Mouse (Mus musculus) hindbrain, postnatal 0 days (tissue): ENCODE measurements around the gene Sema3c. TPM values are rescaled to one million over a fixed set of nuclear protein-coding genes. Genes with fewer than 3 reads are reported as not detected.

Experiments used
- ATAC-seq: fragments of 200-750 bp; cut with Nextera tagmentation; 2 replicates; pipeline ENCODE4 v1.8.0; 2017; ENCODE audit warnings: mild to moderate bottlenecking, moderate TSS enrichment, moderate library complexity
- DNase-seq: peaks from one replicate; pipeline ENCODE4 v3.0.0-alpha.2; 2015; ENCODE audit warnings: low spot score
- H3K27ac ChIP-seq: fragments of 300-500 bp; sonication (generic); 2 replicates; pipeline ENCODE4 v1.5.1; 2014; ENCODE audit warnings: mild to moderate bottlenecking
- H3K27me3 ChIP-seq: fragments of 300-500 bp; sonication (generic); 2 replicates; pipeline ENCODE4 v1.6.1; 2014; ENCODE audit warnings: low read length, mixed read lengths; ENCODE audit not compliant: insufficient read depth
- H3K36me3 ChIP-seq: fragments of 300-500 bp; sonication (generic); 2 replicates; pipeline ENCODE4 v1.6.1; 2014; ENCODE audit warnings: low read length, mixed read lengths; ENCODE audit not compliant: insufficient read depth
- H3K4me1 ChIP-seq: fragments of 300-500 bp; sonication (generic); 2 replicates; pipeline ENCODE4 v1.6.1; 2014; ENCODE audit warnings: antibody characterized with exemption, low read length, mixed read lengths; ENCODE audit not compliant: insufficient read depth
- H3K4me2 ChIP-seq: fragments of 300-500 bp; sonication (generic); 2 replicates; pipeline ENCODE4 v1.6.1; 2014; ENCODE audit warnings: low read depth, mild to moderate bottlenecking, low read length, moderate library complexity, mixed read lengths
- H3K4me3 ChIP-seq: fragments of 300-500 bp; sonication (generic); 2 replicates; pipeline ENCODE4 v1.5.1; 2014; ENCODE audit warnings: low read length
- H3K9ac ChIP-seq: fragments of 300-500 bp; sonication (generic); replicated peaks from 2 replicates; pipeline ENCODE4 v1.6.1; 2014; ENCODE audit warnings: mild to moderate bottlenecking, low read length, moderate library complexity, mixed read lengths
- H3K9me3 ChIP-seq: fragments of 300-500 bp; sonication (generic); 2 replicates; pipeline ENCODE4 v1.6.1; 2016; ENCODE audit warnings: low read length, mixed read lengths
- CTCF ChIP-seq: IDR thresholded peaks from 2 replicates; pipeline ENCODE4 v1.5.1; 2016; ENCODE audit warnings: antibody characterized with exemption, control low read depth, low read depth
- WGBS: fragments of 180-500 bp; shearing (Covaris S2); extraction: QIAGEN DNeasy Blood & Tissue Kit; methylation state at CpG from one replicate; pipeline ENCODE4 v1.1.7; 2014; 5-methylcytosine and 5-hydroxymethylcytosine counted together
- polyA plus RNA-seq: library from polyadenylated mRNA; unstranded; fragments of >200 nt; fragmentation: Nextera tagmentation; extraction: Ambion mirVana; gene quantifications from 2 replicates; pipeline ENCODE4 v1.2.1, GENCODE M21; 2015
- total RNA-seq: library from RNA; depleted of rRNA; stranded (reverse); fragments of >200 nt; gene quantifications from 2 replicates; pipeline ENCODE4 v1.2.3, GENCODE M21; 2014

The Sema3c gene
- total and polyA plus RNA-seq, 2 experiments from 2014 or later: 11.6 to 23.5 TPM

GRCm38 (mm10) chr5:17639519-17639918 lies 65.4 kb downstream of the Sema3c start:
- no peak for TF ChIP-seq CTCF
- no peaks in the 10 kb centered on the region for H3K4me1 ChIP-seq
- H3K27ac ChIP-seq: no peak overlapping the region
- H3K4me3 ChIP-seq: no peak overlapping the region
- H3K27me3 ChIP-seq: no peaks in the 10 kb centered on the region
- DNase-seq (no peak), ATAC-seq (no peak)
- no peaks in the 10 kb centered on the region for H3K36me3 ChIP-seq
- 94% methylated on average over 3 of the region's 3 CpGs for WGBS
- H3K9ac ChIP-seq: no peak overlapping the region
- no peaks in the 10 kb centered on the region for H3K9me3 ChIP-seq
- no peak overlapping the region for H3K4me2 ChIP-seq

DNA sequence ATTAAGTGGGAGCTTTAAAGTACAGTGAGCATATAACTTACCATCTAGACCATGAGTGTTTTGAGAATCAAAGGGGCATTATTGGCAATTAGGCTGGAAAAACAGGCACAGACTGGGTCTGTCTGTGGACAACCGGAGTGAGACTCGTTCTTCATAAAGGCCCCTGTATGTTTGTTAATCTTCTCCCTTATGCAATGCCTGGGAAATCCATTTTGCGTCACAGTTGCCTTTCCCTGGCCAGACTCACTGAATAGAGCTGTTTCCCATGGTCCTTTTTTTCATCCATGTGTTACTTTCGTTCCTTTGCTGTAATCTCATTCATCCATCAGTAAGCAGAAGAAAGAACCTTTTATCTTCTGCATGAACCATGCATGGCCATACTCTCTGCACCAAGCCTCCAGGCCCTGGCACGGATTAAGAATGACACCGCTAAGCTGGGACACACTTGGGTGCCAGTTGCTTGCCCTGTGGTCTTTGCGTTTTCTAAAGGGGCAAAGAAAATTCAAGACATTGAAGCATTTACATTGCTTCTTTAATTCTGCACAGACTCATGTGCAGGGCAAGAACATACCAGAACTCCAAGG lies 73.7 kb downstream of the Sema3c start:
- TF ChIP-seq CTCF: no peak
- no peak overlapping the region for H3K4me2 ChIP-seq
- 62% methylated on average over 7 of the region's 7 CpGs for whole genome bisulfite sequencing
- no peaks in the 10 kb centered on the region for H3K27me3 ChIP-seq
- ATAC-seq (0 out of 2 replicates have a peak, but pooled peaks have one; percentile 29), DNase-seq (no peak)
- no peak overlapping the region for H3K9ac ChIP-seq
- no peaks in the 10 kb centered on the region for H3K9me3 ChIP-seq
- H3K4me3 ChIP-seq: no peak overlapping the region
- no peaks in the 10 kb centered on the region for H3K4me1 ChIP-seq
- H3K27ac ChIP-seq: no peak overlapping the region
- H3K36me3 ChIP-seq: no peaks in the 10 kb centered on the region

DNA sequence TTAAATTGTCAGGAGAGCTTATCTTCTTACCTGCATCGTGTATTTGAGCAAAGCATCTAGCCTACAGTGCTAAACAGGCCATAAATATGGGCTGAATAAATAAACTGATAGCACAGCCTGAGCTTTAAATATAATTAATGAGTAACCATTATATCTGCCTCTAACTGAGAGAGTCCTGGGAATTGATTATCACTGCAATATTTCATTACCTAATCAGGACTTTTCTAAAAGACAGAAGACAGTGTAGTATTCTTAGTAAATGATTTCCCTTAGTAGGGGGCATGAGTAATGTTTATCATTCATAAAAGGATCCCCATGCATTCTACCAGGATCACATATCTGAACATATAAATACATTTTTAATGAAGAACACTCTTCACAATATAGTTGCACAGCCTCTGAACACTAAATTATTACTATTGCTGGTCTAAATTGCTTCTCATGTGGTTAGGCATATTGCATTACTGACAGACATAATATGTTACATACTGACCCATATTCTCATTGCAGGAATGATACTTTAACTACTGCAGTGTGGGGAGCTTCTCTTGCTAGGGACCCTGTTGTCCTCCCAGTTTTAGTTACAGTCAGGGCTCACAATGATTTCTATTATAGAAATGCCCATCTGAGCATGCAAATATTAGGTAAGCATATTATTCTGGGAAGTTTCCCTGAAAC lies 74.9 kb downstream of the Sema3c start:
- 58% methylated on average over 1 of the region's 1 CpGs for WGBS
- TF ChIP-seq CTCF: no peak
- no peak overlapping the region for H3K9ac ChIP-seq
- H3K4me3 ChIP-seq: no peak overlapping the region
- no peaks in the 10 kb centered on the region for H3K27me3 ChIP-seq
- H3K9me3 ChIP-seq: no peaks in the 10 kb centered on the region
- DNase-seq (no peak), ATAC-seq (no peak)
- no peaks in the 10 kb centered on the region for H3K4me1 ChIP-seq
- no peaks in the 10 kb centered on the region for H3K36me3 ChIP-seq
- no peak overlapping the region for H3K4me2 ChIP-seq
- H3K27ac ChIP-seq: no peak overlapping the region

DNA sequence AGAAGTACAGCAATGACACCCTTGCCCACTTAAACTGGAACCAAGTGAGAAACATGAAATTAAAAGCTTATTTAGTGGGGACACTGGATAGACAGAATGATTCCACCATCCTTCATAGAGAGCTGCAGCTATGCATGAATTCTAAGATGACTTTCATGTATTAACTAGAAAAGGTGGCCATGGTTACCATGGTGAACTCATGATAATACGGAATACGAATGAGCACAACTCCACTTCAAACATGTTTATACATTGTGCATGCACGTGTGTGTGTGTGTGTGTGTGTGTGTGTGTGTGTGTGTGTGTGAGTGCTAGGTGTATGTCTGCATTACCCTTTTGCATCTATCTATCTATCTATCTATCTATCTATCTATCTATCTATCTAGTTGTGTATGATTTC lies 87.1 kb downstream of the Sema3c start:
- H3K9ac ChIP-seq: no peak overlapping the region
- no peak overlapping the region for H3K27ac ChIP-seq
- H3K36me3 ChIP-seq: no peaks in the 10 kb centered on the region
- no peak overlapping the region for H3K4me3 ChIP-seq
- no peak for ATAC-seq
- H3K4me1 ChIP-seq: no peaks in the 10 kb centered on the region
- no peak overlapping the region for H3K4me2 ChIP-seq
- no peaks in the 10 kb centered on the region for H3K9me3 ChIP-seq
- 69% methylated on average over 3 of the region's 3 CpGs for WGBS
- no peak for DNase-seq
- TF ChIP-seq CTCF: no peak
- H3K27me3 ChIP-seq: no peaks in the 10 kb centered on the region

DNA sequence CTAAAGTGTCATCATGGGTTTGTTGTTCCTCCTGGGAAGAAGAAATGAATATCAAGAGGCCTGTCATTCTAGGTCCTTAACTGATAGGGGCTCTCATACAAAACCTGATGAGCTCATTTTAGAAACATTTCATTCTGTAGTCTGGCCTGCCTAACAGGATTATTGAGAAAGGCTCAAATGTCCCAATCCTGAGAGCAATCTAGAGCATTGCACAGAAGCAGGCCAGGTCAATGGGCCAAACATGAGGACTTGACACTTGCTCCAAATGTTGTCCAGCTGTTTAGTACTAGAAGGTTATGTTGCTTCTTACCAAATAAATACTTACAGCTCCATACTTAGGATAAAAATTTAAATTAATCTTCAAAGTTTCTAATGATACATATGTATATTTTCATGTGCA lies 97.3 kb downstream of the Sema3c start:
- H3K27ac ChIP-seq: no peak overlapping the region
- H3K4me3 ChIP-seq: no peak overlapping the region
- no peaks in the 10 kb centered on the region for H3K36me3 ChIP-seq
- TF ChIP-seq CTCF: no peak
- no peaks in the 10 kb centered on the region for H3K4me1 ChIP-seq
- no peaks in the 10 kb centered on the region for H3K27me3 ChIP-seq
- no peaks in the 10 kb centered on the region for H3K9me3 ChIP-seq
- no peak overlapping the region for H3K4me2 ChIP-seq
- H3K9ac ChIP-seq: no peak overlapping the region
- ATAC-seq: no peak
- no peak for DNase-seq

- H3K9me3 ChIP-seq: no peaks in the 10 kb centered on the region
- DNase-seq (no peak), ATAC-seq (no peak)
- H3K27me3 ChIP-seq: no peaks in the 10 kb centered on the region
- no peak overlapping the region for H3K27ac ChIP-seq
- TF ChIP-seq CTCF: no peak
- H3K9ac ChIP-seq: no peak overlapping the region
- H3K4me2 ChIP-seq: no peak overlapping the region
- WGBS: 83% methylated on average over 2 of the region's 2 CpGs
- H3K36me3 ChIP-seq: no peaks in the 10 kb centered on the region
- H3K4me3 ChIP-seq: no peak overlapping the region
- H3K4me1 ChIP-seq: no peaks in the 10 kb centered on the region
Observed at GRCm38 (mm10) chr5:17680862-17681261, 106.8 kb downstream of the Sema3c start.

DNA sequence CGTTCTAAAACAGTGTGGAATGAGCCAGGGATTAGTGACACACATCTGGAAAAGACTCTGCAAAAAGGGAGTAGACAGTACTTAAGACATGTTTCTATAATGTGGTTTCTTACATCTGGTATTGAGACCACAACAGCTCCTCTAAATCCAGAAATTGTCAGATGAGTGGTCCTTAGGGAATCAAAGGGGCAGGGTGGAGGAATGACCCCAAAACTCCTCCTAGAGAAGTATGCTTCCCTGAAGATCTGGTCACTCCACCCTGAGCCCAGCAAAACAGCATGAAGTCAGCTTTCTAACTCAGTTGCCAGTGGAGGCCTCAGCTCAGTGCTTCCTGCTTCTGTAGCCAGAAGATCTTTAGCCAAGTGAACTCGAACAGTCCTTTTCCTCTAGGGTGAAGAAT lies 115.0 kb downstream of the Sema3c start:
- no peak overlapping the region for H3K4me3 ChIP-seq

More for the DNA sequence above, 115.0 kb downstream of the Sema3c start:
- TF ChIP-seq CTCF: no peak
- no peak overlapping the region for H3K27ac ChIP-seq
- no peaks in the 10 kb centered on the region for H3K27me3 ChIP-seq
- no peaks in the 10 kb centered on the region for H3K4me1 ChIP-seq
- ATAC-seq (no peak), DNase-seq (no peak)
- H3K9me3 ChIP-seq: no peaks in the 10 kb centered on the region
- H3K36me3 ChIP-seq: no peaks in the 10 kb centered on the region
- WGBS: 70% methylated on average over 2 of the region's 2 CpGs
- no peak overlapping the region for H3K4me2 ChIP-seq
- H3K9ac ChIP-seq: no peak overlapping the region
